Mouse (Mus musculus) MEL (cell line): Measurements from ENCODE around the gene Trir. TPM values are rescaled to one million over a fixed set of nuclear protein-coding genes. Genes with fewer than 3 reads are reported as not detected.

ENCODE experiments used
- DNase-seq: peaks from one replicate; pipeline ENCODE4 v3.0.0; 2011; ENCODE audit warnings: low read depth, low spot score
- H3K27ac ChIP-seq: 2 replicates; pipeline ENCODE4 v1.5.1; 2012; ENCODE audit warnings: low read depth, mild to moderate bottlenecking, control low read depth, low read length, moderate library complexity; ENCODE audit not compliant: control insufficient read depth
- H3K27me3 ChIP-seq, 2 experiments: fragments of 150-350 bp in 1 of 2; sonication (generic) in 1 of 2; 2 replicates each; pipeline ENCODE4 v1.6.1; 2012; ENCODE audit warnings: low read length in 2 of 2, mild to moderate bottlenecking in 2 of 2, improper control_type of control experiment in 1 of 2, moderate library complexity in 1 of 2; ENCODE audit not compliant: insufficient read depth in 2 of 2, control insufficient read depth in 1 of 2
- H3K36me3 ChIP-seq, 2 experiments: 2 replicates each; pipeline ENCODE4 v1.6.1; 2012 to 2014; ENCODE audit warnings: low read length in 2 of 2, improper control_type of control experiment in 1 of 2, inconsistent platforms in 1 of 2, mild to moderate bottlenecking in 1 of 2; ENCODE audit not compliant: insufficient read depth in 2 of 2, control insufficient read depth in 1 of 2
- H3K4me1 ChIP-seq, 2 experiments: fragments of 150-350 bp in 1 of 2; sonication (generic) in 1 of 2; 2 replicates each; pipeline ENCODE4 v1.6.1; 2012; ENCODE audit warnings: low read length in 2 of 2, improper control_type of control experiment in 1 of 2, mild to moderate bottlenecking in 1 of 2; ENCODE audit not compliant: insufficient read depth in 2 of 2, control insufficient read depth in 1 of 2
- H3K4me3 ChIP-seq, 2 experiments: fragments of 150-350 bp in 1 of 2; sonication (generic) in 1 of 2; 2 replicates each; pipeline ENCODE4 v1.5.1; 2012; ENCODE audit warnings: low read depth in 2 of 2, low read length in 2 of 2, mild to moderate bottlenecking in 2 of 2, moderate library complexity in 2 of 2, control low read depth in 1 of 2, improper control_type of control experiment in 1 of 2; ENCODE audit not compliant: control insufficient read depth in 1 of 2, insufficient read depth in 1 of 2
- H3K79me2 ChIP-seq: 2 replicates; pipeline ENCODE4 v1.6.1; 2012; ENCODE audit warnings: mild to moderate bottlenecking, low read length, moderate library complexity; ENCODE audit not compliant: control insufficient read depth, poor library complexity, insufficient read depth
- H3K9ac ChIP-seq: 2 replicates; pipeline ENCODE4 v1.6.1; 2012; ENCODE audit warnings: low read depth, mild to moderate bottlenecking, control low read depth, low read length, moderate library complexity; ENCODE audit not compliant: control insufficient read depth, poor library complexity, severe bottlenecking
- H3K9me3 ChIP-seq: fragments of 150-350 bp; sonication (generic); replicated peaks from 2 replicates; pipeline ENCODE4 v1.6.1; 2012; ENCODE audit warnings: mild to moderate bottlenecking, low read length, improper control_type of control experiment, moderate library complexity; ENCODE audit not compliant: insufficient read depth
- CHD1 ChIP-seq: IDR thresholded peaks from 2 replicates; pipeline ENCODE4 v1.6.1; 2012; ENCODE audit warnings: low read depth, mild to moderate bottlenecking, inconsistent platforms, low read length, improper control_type of control experiment
- CTCF ChIP-seq, 3 experiments: IDR thresholded peaks in 2 of 3; conservative IDR thresholded peaks in 1 of 3; 2 replicates each; pipeline ENCODE4 v1.5.1; 2011 to 2012; ENCODE audit warnings: low read length in 3 of 3, low read depth in 2 of 3, mild to moderate bottlenecking in 2 of 3, improper control_type of control experiment in 1 of 3, inconsistent platforms in 1 of 3, mixed read lengths in 1 of 3, moderate library complexity in 1 of 3; ENCODE audit not compliant: control insufficient read depth in 1 of 3, insufficient read depth in 1 of 3, poor library complexity in 1 of 3, severe bottlenecking in 1 of 3
- ETS1 ChIP-seq: IDR thresholded peaks from 2 replicates; pipeline ENCODE4 v1.6.1; 2012; ENCODE audit warnings: low read depth, mild to moderate bottlenecking, inconsistent platforms, low read length, improper control_type of control experiment, moderate library complexity
- GATA1 ChIP-seq: IDR thresholded peaks from 2 replicates; pipeline ENCODE4 v1.6.1; 2011; ENCODE audit warnings: low read depth, low read length, improper control_type of control experiment
- HCFC1 ChIP-seq: IDR thresholded peaks from 2 replicates; pipeline ENCODE4 v1.6.1; 2012; ENCODE audit warnings: low read depth, mild to moderate bottlenecking, inconsistent platforms, low read length, improper control_type of control experiment, moderate library complexity
- JUND ChIP-seq: IDR thresholded peaks from 2 replicates; pipeline ENCODE4 v1.6.1; 2011; ENCODE audit warnings: low read depth, mild to moderate bottlenecking, improper control_type of control experiment, low read length
- MAFK ChIP-seq: IDR thresholded peaks from 2 replicates; pipeline ENCODE4 v1.6.1; 2011; ENCODE audit warnings: low read depth, mild to moderate bottlenecking, low read length, improper control_type of control experiment, borderline replicate concordance
- MAX ChIP-seq: IDR thresholded peaks from 2 replicates; pipeline ENCODE4 v1.6.1; 2011; ENCODE audit warnings: low read length, improper control_type of control experiment
- MEF2A ChIP-seq: IDR thresholded peaks from 2 replicates; pipeline ENCODE4 v1.6.1; 2014; ENCODE audit warnings: low read depth, mild to moderate bottlenecking, inconsistent platforms, low read length, improper control_type of control experiment; ENCODE audit not compliant: poor library complexity, insufficient replicate concordance, severe bottlenecking; ENCODE audit errors: extremely low read depth
- MYC ChIP-seq: IDR thresholded peaks from 2 replicates; pipeline ENCODE4 v1.6.1; 2011; ENCODE audit warnings: low read depth, mild to moderate bottlenecking, low read length, improper control_type of control experiment, moderate library complexity
- NELFE ChIP-seq: IDR thresholded peaks from 2 replicates; pipeline ENCODE4 v1.6.1; 2011; ENCODE audit warnings: low read depth, low read length, improper control_type of control experiment
- NRF1 ChIP-seq: IDR thresholded peaks from 2 replicates; pipeline ENCODE4 v1.6.1; 2014; ENCODE audit warnings: low read depth, mild to moderate bottlenecking, inconsistent platforms, low read length, improper control_type of control experiment, moderate library complexity; ENCODE audit not compliant: poor library complexity, insufficient read depth, severe bottlenecking
- POLR2A ChIP-seq, 2 experiments: IDR thresholded peaks; 2 replicates each; pipeline ENCODE4 v1.6.1; 2011 to 2012; ENCODE audit warnings: low read length in 2 of 2, mild to moderate bottlenecking in 2 of 2, control low read depth in 1 of 2, improper control_type of control experiment in 1 of 2, low read depth in 1 of 2, moderate library complexity in 1 of 2; ENCODE audit not compliant: control insufficient read depth in 1 of 2, insufficient read depth in 1 of 2, poor library complexity in 1 of 2
- POLR2AphosphoS2 ChIP-seq: IDR thresholded peaks from 2 replicates; pipeline ENCODE4 v1.6.1; 2011; ENCODE audit warnings: low read length, improper control_type of control experiment
- RCOR1 ChIP-seq: IDR thresholded peaks from 2 replicates; pipeline ENCODE4 v1.6.1; 2012; ENCODE audit warnings: low read depth, mild to moderate bottlenecking, inconsistent platforms, low read length, improper control_type of control experiment
- SIN3A ChIP-seq: IDR thresholded peaks from 2 replicates; pipeline ENCODE4 v1.6.1; 2012; ENCODE audit warnings: low read length, improper control_type of control experiment, inconsistent platforms
- SMC3 ChIP-seq: IDR thresholded peaks from 2 replicates; pipeline ENCODE4 v1.6.1; 2011; ENCODE audit warnings: low read depth, low read length, improper control_type of control experiment
- TCF12 ChIP-seq: IDR thresholded peaks from 2 replicates; pipeline ENCODE4 v1.6.1; 2014; ENCODE audit warnings: low read depth, mild to moderate bottlenecking, inconsistent platforms, low read length, improper control_type of control experiment, moderate library complexity
- ZC3H11A ChIP-seq: IDR thresholded peaks from 2 replicates; pipeline ENCODE4 v1.6.1; 2012; ENCODE audit warnings: low read depth, mild to moderate bottlenecking, inconsistent platforms, low read length, improper control_type of control experiment
- ZNF384 ChIP-seq: IDR thresholded peaks from 2 replicates; pipeline ENCODE4 v1.6.1; 2012; ENCODE audit warnings: low read depth, mild to moderate bottlenecking, inconsistent platforms, low read length, improper control_type of control experiment
- polyA plus RNA-seq, 2 experiments: library from polyadenylated mRNA; stranded (reverse) in 1 of 2; unstranded in 1 of 2; fragments of >175 nt in 1 of 2; fragments of >200 nt in 1 of 2; gene quantifications; 2 replicates each; pipeline versions ENCODE4 v1.2.1 to v1.2.4; 2012; ENCODE audit warnings: low replicate concordance in 2 of 2, low read depth in 1 of 2; ENCODE audit not compliant: insufficient read length in 2 of 2, insufficient read depth in 1 of 2, missing spikeins in 1 of 2
- total RNA-seq: library from RNA; depleted of rRNA; stranded (reverse); fragments of 300-350 nt; gene quantifications from 2 replicates; pipeline ENCODE4 v1.2.3, GENCODE M21; 2012

Trir gene
- total and polyA plus RNA-seq, 3 experiments = 264 to 442 (median 283) TPM

- no peak for TF ChIP-seq HCFC1
- no peak for TF ChIP-seq ZC3H11A
- TF ChIP-seq MAX = no peak
- no peak for TF ChIP-seq MEF2A
- TF ChIP-seq SIN3A = no peak
- TF ChIP-seq NELFE = no peak
- TF ChIP-seq RCOR1 = no peak
- no peak for TF ChIP-seq MYC
- TF ChIP-seq CTCF (IDR thresholded peaks at IDR 0.05 in 2 of 3, conservative IDR thresholded peaks at IDR 0.05 in 1 of 3; ENCODE audit: control insufficient read depth in 1 of 3, insufficient read depth in 1 of 3, low read depth in 2 of 3, low read length in 3 of 3, poor library complexity in 1 of 3, severe bottlenecking in 1 of 3) = peak in 1 of 3 experiments; percentile 20; a peak in 1 of 6 replicates
- TF ChIP-seq ZNF384 = no peak
- TF ChIP-seq POLR2A (IDR thresholded peaks at IDR 0.05; ENCODE audit: control insufficient read depth in 1 of 2, insufficient read depth in 1 of 2, low read depth in 1 of 2, low read length in 2 of 2, poor library complexity in 1 of 2) = no peak
- TF ChIP-seq TCF12 = no peak
- TF ChIP-seq POLR2AphosphoS2 = no peak
Measured at GRCm38 (mm10) chr8:85027922-85028321, 1.3 kb downstream of the Trir start (continued).

GRCm38 (mm10) chr8:85029271-85029670 is 2.6 kb downstream of the Trir start:
- no peak overlapping the region for H3K9ac ChIP-seq
- TF ChIP-seq MEF2A (no peak), GATA1 (no peak), ZNF384 (no peak), POLR2AphosphoS2 (no peak), ETS1 (no peak), CHD1 (no peak), SMC3 (no peak), POLR2A (IDR thresholded peaks at IDR 0.05; ENCODE audit: control insufficient read depth in 1 of 2, insufficient read depth in 1 of 2, low read depth in 1 of 2, low read length in 2 of 2, poor library complexity in 1 of 2) (no peak), NELFE (no peak), JUND (no peak), MAFK (no peak), NRF1 (no peak), HCFC1 (no peak), MYC (no peak)
- H3K4me1 ChIP-seq = peaks cover 6 to 10% of the 10 kb centered on the region in 2 experiments; a peak in 3 of 4 replicates
- H3K27ac ChIP-seq = no peak overlapping the region
- H3K79me2 ChIP-seq = peaks cover 43% of the 10 kb centered on the region
- H3K27me3 ChIP-seq = no peaks in the 10 kb centered on the region
- no peaks in the 10 kb centered on the region for H3K9me3 ChIP-seq
- DNase-seq = no peak
- peaks cover 4 to 10% of the 10 kb centered on the region in 2 experiments for H3K36me3 ChIP-seq
- no peak overlapping the region for H3K4me3 ChIP-seq
